Mouse (Mus musculus): ENCODE measurements around the gene Triml2. TPM values are rescaled to one million over a fixed set of nuclear protein-coding genes. Genes with fewer than 3 reads are reported as not detected.

Triml2 gene
- polyA plus RNA-seq, 1 experiment = not detected

- Histone ChIP-seq H3K36me3 (replicated peaks; ENCODE audit: low read length) (no peaks in the 10 kb centered on the region), H3K9me3 (peaks cover 11% of the 10 kb centered on the region; the same call in 1 of the 2 replicates), H3K4me1 (no peaks in the 10 kb centered on the region), H3K4me3 (replicated peaks) (no peak overlapping the region), H3K27me3 (replicated peaks) (no peaks in the 10 kb centered on the region)
- TF ChIP-seq GATA1 (IDR thresholded peaks at IDR 0.05; ENCODE audit: borderline replicate concordance, low read length) (no peak), FLI1 (IDR thresholded peaks at IDR 0.05; ENCODE audit: low read length) (no peak)
These were observed 1.9 kb downstream of the Triml2 start for GRCm38 (mm10) chr8:43182281-43182680.

- Histone ChIP-seq H3K36me3 (replicated peaks; ENCODE audit: low read length) (no peaks in the 10 kb centered on the region), H3K4me1 (no peaks in the 10 kb centered on the region), H3K27me3 (replicated peaks) (no peaks in the 10 kb centered on the region), H3K4me3 (replicated peaks) (no peak overlapping the region), H3K9me3 (peaks cover 10% of the 10 kb centered on the region)
- TF ChIP-seq GATA1 (IDR thresholded peaks at IDR 0.05; ENCODE audit: borderline replicate concordance, low read length) = no peak
- TF ChIP-seq FLI1 (IDR thresholded peaks at IDR 0.05; ENCODE audit: low read length) = no peak
These were observed 35.2 kb downstream of the Triml2 start for GRCm38 (mm10) chr8:43215554-43215953.

GRCm38 (mm10) chr8:43243326-43243725, 63.0 kb downstream of the Triml2 start:
- Histone ChIP-seq H3K4me1 (no peaks in the 10 kb centered on the region), H3K27me3 (replicated peaks) (no peaks in the 10 kb centered on the region), H3K36me3 (replicated peaks; ENCODE audit: low read length) (no peaks in the 10 kb centered on the region), H3K4me3 (replicated peaks) (no peak overlapping the region), H3K9me3 (peaks cover 3% of the 10 kb centered on the region; the same call in 1 of the 2 replicates)
- TF ChIP-seq GATA1 (IDR thresholded peaks at IDR 0.05; ENCODE audit: borderline replicate concordance, low read length) = no peak
- no peak for TF ChIP-seq FLI1 (IDR thresholded peaks at IDR 0.05; ENCODE audit: low read length)

Other genes starting within 250 kb of the Triml2 start
- gene Triml1, start 39.1 kb upstream of the Triml2 start, polyA plus RNA-seq (2012; ENCODE audit: insufficient read depth, low replicate concordance) = not detected in 2 replicates
- gene Zfp42, start 126.4 kb downstream of the Triml2 start, polyA plus RNA-seq (2012; ENCODE audit: insufficient read depth, low replicate concordance) = not detected in 2 replicates